Mouse (Mus musculus) G1E (cell line): ENCODE results near the gene Pi4k2b.

Experiments
- CTCF ChIP-seq: IDR thresholded peaks from 2 replicates; pipeline ENCODE4 v1.5.1; 2012; ENCODE audit warnings: low read depth, low read length, inconsistent platforms, mixed read lengths
- TAL1 ChIP-seq: conservative IDR thresholded peaks from 2 replicates; pipeline ENCODE4 v1.6.1; 2012; ENCODE audit warnings: low read depth, low read length, inconsistent platforms, mixed read lengths

DNA sequence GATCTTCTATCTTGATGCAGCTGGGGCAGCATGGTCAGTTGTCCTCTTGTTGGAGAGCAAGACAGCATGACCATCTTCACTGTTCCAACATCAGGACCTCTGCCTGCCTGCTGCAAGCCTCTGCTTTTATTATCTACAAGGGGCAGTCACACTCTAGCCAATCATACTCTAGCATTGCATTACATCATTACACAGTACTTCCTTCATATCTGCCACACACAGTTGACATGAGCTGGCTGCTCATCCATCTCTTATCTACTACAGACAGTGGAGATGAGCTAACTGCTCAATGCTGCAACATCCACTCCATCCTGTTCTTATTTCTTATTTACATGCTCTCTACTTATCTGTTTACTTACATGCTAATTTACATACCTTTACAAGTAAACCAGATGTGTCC lies 28.7 kb upstream of the Pi4k2b start:
- no peak for TF ChIP-seq CTCF
- TF ChIP-seq TAL1 = no peak
